Mouse (Mus musculus): ENCODE measurements at regions not wholly inside any gene's neighbourhood (a gene's known extent, or its start where the extent isn't known, plus 50 kb on each side); places are given as distances from the start of the nearest gene placed in this dataset.

GRCm38 (mm10) chr10:117432415-117432814 lies 52.6 kb upstream of the Cpsf6 start:
- ATAC-seq = no peak

- no peak for ATAC-seq
Observed at GRCm38 (mm10) chr10:117431850-117432249, 52.0 kb upstream of the Cpsf6 start.

GRCm38 (mm10) chr10:117431086-117431619 lies 51.3 kb upstream of the Cpsf6 start:
- no peak for ATAC-seq

GRCm38 (mm10) chr10:117430224-117430884 lies 50.5 kb upstream of the Cpsf6 start:
- ATAC-seq = no peak

GRCm38 (mm10) chr10:117429459-117430183 lies 49.8 kb upstream of the Cpsf6 start:
- ATAC-seq = no peak

All from activated CD4-positive, CD25-positive, alpha-beta regulatory T cell, adult 4 months (primary cell).